Mouse (Mus musculus) activated CD4-positive, CD25-positive, alpha-beta regulatory T cell, adult 4 months (primary cell): ENCODE measurements around the gene Tpi1. TPM values are rescaled to one million over a fixed set of nuclear protein-coding genes. Genes with fewer than 3 reads are reported as not detected.
"Not testable (repeated sequence)": the region's sequence is repeated elsewhere in the genome, so short reads cannot be mapped to it uniquely, and the experiment has no call there.

Experiments used
- ATAC-seq: one replicate; pipeline ENCODE4 v1.8.0; 2017
- polyA plus RNA-seq, 2 experiments: library from polyadenylated mRNA; unstranded; fragments of 100-300 nt; shearing (Covaris generic); gene quantifications; one replicate each; pipeline ENCODE4 v1.2.1; 2017

Gene Tpi1
- polyA plus RNA-seq, 2 experiments from 2014 or later = 68.9 to 93.3 TPM

DNA sequence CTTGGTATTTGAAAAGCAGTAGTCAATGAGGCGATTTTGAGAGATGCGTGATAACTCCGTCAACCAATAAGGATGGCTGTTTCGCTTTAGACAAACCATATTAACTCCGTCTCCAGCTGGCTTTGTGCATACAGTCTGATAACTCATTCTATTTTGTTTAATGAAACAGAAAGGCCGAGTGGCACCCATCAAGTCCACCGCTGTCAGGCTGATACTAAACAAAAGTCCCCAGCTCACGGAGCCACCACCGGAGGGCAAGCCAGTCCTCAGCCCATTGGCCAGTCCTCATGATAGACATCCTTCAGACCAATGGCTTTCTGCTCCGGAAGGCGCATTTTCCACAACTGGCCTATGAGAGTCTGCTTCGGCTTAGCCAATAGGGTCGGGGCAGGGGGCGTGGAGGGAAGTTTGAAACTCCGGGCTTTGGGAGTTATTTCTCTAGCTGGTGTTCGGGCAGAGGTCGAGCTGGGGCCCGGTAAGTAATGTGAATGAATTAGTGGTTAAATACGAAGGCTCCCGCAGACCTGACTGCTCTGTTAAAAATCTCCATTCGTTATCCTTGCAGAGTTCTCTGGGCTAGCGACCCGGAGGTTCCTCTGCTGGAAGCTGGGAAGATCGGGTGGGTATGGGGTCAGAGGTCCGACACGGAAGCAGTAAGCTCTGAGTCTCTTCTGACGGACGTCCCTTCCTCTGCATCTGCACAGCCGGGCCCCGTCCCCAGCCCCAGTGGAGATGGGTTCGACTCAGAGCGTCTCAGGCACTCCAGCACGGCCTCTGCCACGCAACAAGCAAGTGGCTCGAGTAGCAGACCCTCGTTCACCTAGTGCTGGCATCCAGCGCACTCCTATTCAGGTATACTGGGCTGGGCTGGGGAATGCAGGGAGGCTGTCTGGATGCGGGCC is 16.0 kb upstream of the Tpi1 start:
- ATAC-seq = peak; percentile 75

DNA sequence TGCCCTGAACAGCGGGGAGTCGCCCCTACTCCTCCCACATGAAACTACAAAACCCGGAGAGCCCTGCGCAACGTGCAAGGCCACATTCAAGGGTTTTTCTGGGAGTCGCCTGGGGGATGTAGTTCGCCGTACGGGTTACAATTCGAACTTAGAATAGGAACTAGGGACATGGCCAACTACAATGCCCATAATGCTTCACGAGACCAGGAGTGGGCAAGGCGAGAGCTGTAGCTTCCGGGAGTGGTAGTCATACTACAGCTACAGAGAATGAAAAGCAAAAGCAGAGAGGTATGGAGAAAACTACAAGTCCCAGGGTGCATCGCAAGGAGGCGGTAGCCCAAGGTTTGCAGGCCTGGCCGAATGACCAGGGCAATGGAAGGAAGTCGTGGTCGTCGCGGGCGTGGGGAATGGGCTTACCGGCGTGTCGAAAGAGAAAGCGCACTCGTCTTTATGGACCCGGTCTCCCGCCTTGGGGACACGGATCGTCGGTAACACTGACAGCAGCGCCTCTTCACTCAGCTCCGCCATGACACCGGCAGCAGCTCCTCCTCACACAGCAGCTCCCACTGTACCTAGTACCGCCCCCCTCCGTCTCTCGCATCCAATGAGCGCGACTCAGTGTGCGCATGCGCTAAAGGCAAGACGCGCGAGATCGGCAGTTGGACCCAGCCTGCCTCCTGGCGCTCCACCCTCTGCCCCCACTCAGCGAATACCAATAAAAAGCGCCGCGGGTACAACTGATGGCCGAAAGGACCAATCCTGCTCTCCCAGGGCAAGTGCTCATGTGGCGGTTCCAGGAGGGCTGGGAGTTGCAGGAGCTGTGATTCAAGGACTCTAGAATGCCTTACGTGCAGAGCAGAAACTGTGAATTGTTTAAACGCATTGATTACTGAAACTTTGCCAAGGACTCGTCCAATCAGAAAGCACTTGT is 15.0 kb upstream of the Tpi1 start, which contains the start of the genes Usp5 and Cdca3:
Usp5 (minus strand) TSS at position 617 of the 931 bp plus-strand sequence.
Cdca3 (plus strand) TSS at position 680 of the 931 bp plus-strand sequence.
- ATAC-seq = peak; percentile 83

DNA sequence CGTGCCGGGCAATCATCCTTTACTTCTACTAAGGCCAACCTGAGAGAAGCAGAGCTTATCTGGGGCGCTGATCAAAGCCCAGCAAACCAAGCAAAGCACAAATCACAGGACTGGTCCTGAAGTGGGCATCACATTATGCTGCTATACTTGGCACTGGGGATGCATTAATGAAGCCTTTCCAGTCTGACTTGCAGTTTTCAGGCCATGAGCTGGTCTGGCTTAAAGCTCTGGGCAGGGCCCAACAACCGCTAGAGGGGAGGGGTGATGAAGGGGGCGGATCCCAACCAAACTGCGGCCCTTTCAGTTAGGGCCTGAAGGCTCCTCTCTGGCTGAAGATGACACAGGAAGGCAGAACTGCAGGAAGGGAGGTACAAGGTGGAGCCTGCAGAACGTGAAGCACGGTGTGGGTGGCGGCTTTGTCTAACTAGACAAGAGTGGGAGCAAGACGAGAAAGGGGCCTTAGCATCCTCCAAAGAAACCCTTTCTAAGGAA is 14.1 kb upstream of the Tpi1 start:
- ATAC-seq = no peak

DNA sequence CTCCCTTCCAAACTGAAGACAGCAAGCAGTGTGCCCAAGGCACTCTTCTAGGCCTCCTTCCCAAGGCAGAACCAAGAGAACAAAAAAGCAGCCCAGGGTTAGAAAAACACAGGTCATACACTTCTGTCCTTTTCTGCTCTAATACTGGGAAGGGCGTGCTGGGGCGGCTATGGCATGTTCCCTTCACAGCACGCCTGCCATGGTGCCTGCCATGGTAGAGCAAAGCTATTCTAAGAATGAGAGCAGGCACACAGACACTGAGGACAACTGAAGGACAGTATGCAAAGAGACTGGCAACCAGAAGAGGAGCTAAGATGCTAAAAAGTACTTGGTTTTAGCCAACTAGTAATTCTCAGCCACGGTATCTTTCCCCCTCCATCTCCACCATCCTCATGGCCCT is 8.0 kb upstream of the Tpi1 start:
- no peak for ATAC-seq

DNA sequence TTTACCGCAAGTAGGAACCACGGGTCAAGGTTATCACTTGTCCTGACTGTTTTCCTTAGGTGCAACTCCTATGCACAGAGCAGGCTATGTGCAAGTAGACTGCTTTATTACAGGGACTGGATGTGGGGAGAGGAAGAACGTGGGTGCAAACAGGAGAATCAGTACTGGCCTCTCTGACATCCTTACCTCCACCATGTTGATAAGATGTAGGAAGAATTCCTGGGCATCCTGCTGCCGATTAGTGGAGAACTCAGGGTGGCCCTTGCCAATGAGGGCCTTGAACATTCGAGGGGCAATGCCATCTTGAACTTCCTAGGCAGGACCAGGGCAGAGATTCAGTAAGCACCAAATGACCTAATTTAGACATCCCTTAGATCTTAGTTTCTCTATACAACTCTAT is 6.8 kb upstream of the Tpi1 start:
- ATAC-seq = no peak

DNA sequence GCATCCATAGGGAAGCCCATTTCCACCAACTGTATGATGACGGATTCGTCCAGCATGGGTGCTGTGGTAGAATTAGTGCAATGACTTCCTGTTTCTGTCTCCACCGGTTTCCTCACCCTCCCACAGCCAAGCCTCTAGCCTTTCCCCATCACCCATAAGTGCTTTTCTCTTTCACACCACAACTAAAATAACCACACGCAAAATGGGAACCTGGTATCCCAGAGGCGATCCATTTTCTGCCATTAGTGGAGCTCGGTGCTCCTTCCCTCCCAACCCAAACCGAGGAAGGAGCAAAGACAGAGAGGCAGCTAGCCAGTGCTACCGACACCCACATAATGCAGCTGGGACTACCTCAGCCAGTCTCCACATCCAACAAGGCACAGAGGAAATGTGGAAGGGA is 3.9 kb upstream of the Tpi1 start:
- ATAC-seq = no peak

DNA sequence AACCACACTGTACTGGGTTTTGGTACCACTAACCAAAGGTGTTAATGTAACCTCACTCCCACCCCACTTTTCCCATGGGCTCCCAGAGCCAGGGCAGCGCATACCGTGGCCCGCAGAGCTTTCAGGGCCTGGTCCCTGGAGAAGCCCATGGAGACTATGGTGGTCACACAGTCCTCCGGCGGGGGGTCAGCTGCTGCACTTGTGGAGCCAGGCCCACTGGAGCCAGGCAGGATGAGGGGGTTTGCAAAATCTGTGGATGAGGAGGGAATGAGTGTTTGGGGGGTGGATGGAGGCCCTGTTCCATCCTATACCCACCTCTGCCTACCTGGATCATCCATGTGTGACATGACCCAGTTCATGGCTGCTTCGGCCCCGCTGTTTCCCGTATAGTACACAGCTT is 3.5 kb upstream of the Tpi1 start:
- ATAC-seq = no peak

DNA sequence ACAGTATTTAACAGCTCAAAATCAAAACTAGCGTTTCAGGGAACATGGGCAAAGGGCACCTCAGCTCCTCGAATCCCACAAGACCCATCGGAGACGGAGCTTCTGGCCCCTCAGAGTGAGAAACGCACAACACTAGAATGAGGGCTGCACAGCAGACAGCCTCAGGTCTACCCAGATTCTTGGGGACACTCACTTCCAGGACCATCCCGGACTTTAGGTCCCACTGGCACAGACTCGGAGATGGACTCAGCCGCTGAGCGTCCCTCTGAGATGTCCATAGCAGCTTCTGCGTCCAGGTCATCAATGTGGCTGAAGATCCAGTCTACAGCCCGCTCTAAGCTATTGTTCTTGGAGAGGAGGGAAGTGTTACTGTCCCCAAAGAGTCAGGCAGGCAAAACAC is 3.0 kb upstream of the Tpi1 start:
- ATAC-seq = no peak

DNA sequence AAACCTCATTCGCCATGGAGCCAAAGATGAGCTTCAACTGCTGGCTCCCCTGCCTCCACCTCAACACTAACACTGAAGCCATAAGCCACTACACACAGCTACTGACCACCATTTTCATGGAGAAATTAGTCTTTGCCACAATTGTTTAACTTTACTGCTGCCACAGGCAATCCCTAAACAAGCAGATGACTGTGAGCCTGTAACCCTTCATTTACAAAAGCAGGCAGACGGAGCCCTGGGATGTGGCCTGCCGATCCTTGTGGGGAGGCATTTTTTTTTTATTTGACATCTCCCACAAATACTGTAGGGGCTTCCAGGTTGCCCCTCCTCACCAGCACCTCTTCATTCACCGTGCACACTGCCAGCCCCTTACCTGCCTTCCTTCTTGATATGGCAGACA is 2.5 kb upstream of the Tpi1 start:
- no peak for ATAC-seq

DNA sequence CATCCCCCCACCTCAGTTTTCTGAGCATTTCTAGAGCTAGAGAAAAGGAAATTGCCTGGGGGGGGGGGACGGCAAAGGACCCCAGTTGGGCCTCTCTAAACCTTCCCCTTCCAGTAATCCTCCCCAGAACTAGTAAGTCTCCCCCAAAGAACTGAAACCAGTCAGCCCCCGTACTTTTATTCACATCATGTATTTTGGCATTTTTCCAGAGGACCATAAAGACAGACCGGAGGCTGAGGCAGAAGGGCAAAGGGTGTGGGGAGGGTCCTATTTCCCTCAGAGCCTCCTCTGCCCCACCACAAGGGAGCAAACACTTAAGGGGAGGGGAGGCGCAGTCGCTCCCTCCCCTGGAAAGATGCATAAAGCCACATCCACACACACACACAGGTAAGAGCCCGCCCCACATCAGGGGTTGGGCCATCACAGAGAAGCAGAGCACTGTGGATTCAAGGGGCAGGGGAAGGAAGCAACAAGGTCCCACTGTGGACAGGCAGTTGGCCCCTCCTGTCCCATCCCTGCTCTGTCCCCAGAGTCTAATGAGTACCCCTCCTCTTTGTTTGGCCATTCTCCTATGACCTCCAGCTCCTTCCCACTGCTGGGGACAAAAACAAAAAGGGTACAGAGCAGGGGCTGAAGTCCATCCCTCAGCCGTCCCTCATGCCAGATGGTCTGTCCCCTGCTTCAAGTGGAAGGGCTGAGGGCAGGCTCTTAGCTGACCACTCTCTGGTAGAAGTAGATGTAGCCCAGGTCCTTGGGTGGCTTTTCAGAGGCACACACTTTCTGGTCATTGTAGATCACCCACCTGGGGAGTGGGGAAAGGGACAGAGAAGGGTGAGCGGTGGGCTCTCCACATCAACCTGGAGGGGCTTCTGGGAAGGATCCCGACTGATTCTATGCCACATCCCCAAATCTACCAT is 1.0 kb upstream of the Tpi1 start:
- ATAC-seq = no peak

DNA sequence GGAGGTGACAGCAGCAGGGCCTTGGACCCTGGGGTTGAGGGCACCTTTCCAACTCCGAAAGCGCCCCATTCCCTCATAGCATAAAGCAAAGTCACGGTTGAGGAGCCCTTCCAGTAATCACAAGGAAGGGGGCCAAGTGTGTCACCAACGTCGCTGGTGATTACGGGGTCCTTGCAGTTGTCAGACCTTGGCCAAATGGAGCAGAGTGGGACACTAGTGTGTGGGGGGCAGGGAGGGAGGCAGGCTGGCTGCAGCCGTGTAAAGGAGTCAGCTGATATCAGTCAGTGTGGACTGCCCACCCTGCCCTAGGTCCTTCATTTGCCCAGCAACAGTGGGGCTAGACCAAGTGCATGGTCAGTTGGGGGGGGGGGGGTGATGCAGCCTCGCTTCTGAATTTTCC is 352 bp upstream of the Tpi1 start:
- no peak for ATAC-seq

DNA sequence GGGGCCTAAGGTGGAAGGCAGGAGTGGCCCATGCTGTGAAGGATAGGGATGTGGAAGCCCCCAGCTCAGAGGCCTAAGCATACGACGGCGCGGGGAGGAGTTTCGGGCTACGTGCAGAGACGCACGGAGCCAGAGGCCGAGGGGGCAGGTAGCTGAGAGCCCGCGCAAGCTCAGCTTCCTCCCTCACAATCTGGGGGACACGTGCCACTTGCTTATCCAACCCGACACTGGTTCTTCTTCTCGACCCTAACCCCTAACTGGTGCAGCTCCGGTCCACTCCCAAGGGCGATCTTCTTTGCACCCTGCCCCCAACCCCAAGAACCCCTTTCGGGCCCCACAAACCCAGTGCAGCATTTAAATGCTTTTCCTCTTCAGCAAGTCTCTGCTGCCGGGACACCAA is 600 bp downstream of the Tpi1 start:
- peak; percentile 75 for ATAC-seq

DNA sequence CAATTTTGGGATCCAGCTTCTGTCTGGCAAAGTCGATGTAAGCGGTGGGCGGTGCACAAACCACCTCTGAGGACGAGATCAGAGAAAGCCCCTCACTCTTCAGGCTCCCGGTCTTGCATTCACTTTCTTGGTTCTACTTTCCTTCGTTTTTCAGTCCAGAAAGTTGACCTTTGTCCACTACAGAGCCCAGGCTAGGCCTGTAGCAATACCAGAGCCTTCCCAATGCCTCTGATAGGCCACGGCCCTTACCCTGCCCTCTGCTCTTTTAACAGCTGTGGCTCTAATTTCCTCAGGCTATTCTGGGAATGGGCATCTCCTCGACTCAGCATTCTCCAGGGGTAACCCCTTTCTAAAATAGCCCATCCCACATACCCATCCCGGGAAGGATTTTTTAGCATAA is 1.2 kb downstream of the Tpi1 start:
- no peak for ATAC-seq

DNA sequence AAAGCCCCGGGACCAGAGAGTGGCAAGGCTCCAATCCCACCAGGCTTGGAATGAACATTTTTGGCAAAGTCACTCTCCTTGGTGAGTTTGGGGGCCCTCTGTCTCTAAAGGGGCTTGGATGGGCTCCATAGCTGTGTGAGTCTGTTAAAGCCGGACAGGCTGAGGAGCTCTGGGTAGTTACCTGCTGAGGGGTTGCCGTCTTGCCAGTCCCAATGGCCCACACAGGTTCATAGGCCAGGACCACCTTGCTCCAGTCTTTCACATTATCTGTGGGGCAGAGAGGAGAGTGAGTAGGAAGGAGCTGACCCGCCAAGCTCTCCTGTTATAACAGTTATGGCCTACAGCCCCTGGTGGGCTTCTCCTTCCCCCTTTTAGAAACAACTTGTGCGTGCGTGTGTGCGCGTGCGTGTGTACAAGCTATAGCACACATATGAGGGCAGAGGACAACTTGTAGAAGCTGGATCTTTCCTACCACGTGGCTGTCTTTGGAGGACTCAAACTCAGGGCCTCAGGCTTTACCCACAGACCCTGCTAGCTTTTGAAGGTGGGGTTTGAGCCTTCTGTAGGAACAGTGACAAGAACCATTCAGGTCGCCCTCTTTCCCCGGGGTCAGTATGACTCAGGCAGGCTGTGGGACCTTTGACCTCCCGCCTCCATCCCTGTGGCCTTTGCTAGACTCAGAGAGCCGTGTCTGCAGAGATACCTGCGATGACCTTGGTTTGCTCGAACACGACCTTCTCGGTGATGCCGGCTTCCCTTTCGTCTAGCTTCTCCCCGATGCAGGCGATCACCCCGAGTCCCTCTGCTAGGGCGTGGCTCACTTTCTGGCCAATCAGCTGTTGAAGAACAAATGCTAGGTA is 2.2 kb downstream of the Tpi1 start:
- no peak for ATAC-seq

DNA sequence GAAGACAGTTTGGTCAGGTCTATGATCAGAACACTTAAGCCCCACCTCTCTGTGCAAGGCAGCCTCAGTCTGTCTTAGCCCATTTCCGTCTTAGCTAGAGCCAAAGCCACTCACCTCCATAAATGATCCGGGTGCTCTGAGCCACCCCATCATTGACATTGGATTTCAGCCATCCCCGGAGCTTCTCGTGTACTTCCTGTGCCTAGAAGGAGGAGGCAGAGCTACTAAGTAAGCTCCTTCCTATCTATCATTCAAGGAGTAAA is 2.8 kb downstream of the Tpi1 start:
- ATAC-seq = no peak

DNA sequence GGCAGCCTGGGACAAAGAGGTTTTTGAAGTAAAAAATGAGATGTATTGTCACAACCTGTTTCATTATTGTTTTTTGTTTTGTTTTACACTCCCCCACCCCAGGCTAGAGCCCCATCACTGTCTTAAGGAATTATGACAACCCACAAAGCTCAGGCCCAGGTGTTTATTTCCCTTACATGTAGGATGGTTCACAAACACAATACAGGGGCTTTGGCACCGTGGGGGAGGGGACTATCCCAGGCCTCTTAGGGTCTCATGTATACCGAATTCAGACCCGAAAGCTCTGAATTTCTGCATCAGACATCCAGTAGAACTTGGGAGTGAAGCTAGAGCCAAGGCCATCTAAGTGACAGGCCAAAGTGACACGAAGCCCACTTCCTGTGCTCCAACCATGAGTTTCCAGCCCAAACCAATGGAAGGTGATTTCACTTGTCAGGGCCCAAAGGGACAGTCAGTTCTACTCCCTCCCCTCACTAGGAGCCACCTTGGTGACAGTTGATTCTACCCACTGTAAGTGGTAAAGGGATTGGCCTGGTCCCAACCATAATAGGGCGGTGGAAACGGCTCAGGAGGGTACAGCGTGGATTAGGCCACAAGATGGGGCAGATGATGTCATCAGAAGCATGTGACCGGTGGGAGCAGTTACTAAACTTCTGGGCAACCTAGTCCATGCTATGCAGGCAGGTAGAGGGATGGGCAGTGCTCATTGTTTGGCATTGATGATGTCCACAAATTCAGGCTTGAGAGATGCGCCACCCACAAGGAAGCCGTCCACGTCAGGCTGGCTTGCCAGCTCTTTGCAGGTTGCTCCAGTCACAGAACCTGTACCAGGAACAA is 3.3 kb downstream of the Tpi1 start:
- ATAC-seq = not testable (repeated sequence)

DNA sequence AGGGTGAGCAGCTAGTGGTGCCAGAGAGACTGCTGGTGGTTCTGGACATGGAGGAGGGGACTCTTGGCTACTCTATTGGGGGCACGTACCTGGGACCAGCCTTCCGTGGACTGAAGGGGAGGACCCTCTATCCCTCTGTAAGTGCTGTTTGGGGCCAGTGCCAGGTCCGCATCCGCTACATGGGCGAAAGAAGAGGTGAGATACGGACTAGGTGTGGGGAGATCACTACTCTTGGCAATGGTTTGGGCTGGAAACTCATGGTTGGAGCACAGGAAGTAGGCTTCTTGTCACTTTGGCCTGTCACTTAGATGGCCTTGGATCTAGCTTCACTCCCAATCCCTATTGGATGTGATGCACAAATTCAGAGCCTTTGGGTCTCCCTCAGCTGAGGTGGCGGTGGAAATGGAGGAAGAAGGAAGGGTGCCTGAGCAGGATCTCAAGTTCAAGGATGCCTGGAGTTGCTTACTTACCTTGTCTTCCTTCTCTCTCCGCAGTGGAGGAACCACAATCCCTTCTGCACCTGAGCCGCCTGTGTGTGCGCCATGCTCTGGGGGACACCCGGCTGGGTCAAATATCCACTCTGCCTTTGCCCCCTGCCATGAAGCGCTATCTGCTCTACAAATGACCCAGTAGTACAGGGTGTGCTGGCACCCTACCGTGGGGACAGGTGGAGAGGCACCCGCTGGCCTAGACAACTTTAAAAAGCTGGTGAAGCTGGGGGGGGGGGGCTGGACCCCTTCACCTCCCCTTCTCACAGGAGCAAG is 4.1 kb downstream of the Tpi1 start:
- ATAC-seq = no peak

DNA sequence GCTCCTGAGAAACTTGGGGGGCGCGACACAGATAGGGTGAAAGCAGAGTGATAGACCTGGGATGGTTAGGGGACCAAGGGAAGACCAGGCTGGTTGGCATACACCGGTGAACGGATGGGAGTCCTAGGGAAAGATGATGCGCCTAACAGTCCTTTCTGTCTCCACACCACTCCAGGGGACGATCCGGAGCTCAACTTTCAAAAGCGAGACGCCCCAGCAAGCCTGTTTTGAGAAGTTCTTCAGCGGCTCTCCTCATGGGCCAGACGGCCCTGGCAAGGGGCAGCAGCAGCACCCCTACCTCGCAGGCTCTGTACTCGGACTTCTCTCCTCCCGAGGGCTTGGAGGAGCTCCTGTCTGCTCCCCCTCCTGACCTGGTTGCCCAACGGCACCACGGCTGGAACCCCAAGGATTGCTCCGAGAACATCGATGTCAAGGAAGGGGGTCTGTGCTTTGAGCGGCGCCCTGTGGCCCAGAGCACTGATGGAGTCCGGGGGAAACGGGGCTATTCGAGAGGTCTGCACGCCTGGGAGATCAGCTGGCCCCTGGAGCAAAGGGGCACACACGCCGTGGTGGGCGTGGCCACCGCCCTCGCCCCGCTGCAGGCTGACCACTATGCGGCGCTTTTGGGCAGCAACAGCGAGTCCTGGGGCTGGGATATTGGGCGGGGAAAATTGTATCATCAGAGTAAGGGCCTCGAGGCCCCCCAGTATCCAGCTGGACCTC is 4.9 kb downstream of the Tpi1 start:
- no peak for ATAC-seq
